Mouse (Mus musculus): Measurements from ENCODE around the gene Gm49345.
"Not testable (repeated sequence)": the region's sequence is repeated elsewhere in the genome, so short reads cannot be mapped to it uniquely, and the experiment has no call there.

Gm49345 gene

DNA sequence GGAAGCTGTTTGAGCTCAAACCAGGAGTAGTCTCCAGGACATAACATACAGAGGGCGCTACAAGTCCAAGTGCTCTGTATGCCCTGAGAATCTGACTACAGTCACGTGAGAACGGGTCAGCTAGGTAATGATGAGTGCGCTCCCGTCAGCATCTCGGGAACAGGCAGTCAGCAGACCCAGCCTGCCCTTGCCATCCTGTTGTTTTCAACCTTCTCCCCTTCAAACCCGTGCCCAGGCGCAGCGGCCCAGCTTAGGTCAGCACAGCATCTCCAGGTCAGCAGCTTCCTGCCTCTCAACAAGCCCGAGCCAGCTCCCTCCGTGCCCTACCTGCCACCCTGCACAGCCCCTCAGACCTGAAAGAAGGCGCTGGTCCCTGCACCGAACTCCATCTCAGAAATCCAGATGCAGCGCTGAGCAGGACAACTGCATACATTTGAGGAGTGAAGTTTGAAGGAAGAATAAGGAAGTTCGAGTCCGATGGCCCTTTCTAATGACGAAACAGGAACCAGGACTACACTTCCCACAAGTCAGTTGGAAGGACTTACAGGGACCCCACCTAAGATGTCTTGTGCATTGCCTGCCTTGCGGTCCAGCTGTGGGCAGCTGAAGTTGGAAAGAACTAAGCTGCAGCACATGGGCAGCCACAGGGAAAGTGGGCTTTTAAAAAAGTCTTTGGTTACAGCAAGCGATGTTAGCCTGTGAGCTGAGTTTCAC, at the start of gene Gm49345, which contains the start of gene Zfp729a:
TSS of gene Gm49345 (minus strand) at position 476 of the 714 bp plus-strand sequence.
TSS of gene Zfp729a (minus strand) at position 498 of the 714 bp plus-strand sequence.
- peak; percentile 72 to 78 for DNase-seq (ENCODE audit: low spot score in 2 of 2)

DNA sequence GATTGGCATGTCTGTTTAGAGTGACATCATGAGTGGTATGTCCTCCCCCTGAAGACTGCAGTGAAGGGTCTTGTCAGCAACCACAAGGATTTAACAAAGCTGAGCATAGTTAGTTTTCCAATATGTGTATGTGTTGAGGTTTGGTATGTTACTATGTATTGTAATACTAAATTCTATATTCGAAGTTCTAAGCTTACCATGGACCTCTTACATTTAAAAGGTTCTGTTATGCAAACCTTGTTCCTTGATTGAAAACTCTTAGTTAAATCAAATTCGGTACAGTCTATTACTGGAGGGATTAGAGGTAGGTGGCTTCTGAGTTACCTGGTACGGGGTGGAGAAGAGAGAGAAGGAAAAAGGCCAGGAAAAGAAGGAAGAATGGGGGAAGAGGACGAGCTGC, 49.4 kb upstream of the Gm49345 start, which contains the start of gene Zfp738:
TSS of gene Zfp738 (minus strand) at position 101 of the 400 bp plus-strand sequence.
- DNase-seq (ENCODE audit: low spot score in 2 of 2), result no peak

- DNase-seq (ENCODE audit: low spot score in 2 of 2), result not testable (repeated sequence)
Measured at GRCm38 (mm10) chr13:67683841-67684240, 46.3 kb upstream of the Gm49345 start.

DNA sequence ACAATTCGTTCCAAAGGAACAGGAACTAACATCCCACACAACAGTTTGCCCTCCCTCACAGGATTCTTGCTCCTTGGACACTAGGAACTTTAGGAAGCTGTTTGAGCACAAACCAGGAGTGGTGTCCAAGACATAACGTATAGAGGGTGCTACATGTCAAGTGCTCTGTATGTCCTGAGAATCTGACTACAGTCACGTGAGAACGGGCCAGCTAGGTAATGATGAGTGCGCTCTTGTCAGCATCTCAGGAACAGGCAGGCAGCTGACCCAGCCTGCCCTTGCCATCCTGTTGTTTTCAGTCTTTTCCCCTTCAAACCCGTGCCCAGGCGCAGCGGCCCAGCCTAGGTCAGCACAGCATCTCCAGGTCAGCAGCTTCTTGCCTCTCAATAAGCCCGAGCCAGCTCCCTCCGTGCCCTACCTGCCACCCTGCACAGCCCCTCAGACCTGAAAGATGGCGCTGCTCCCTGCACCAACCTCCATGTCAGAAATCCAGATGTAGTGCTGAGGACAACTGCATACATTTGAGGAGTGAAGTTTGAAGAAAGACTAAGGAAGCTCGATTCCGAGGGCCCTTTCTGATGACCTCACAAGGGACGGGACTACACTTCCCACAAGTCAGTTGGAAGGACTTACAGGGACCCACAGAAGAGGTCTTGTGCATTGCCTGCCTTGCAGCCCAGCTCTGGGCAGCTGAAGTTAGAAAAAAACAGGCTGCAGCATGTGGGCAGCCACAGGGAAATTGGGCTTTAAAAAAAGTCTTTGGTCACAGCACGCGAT, 45.6 kb upstream of the Gm49345 start:
- DNase-seq (ENCODE audit: low spot score in 2 of 2), result peak; percentile 75 to 77

GRCm38 (mm10) chr13:67674902-67675301, 37.3 kb upstream of the Gm49345 start:
- DNase-seq (ENCODE audit: low spot score in 2 of 2), result no peak

- DNase-seq (ENCODE audit: low spot score in 2 of 2), result no peak
Measured at GRCm38 (mm10) chr13:67652496-67652895, 14.9 kb upstream of the Gm49345 start.

GRCm38 (mm10) chr13:67610108-67610507, 27.5 kb downstream of the Gm49345 start:
- DNase-seq (ENCODE audit: low spot score in 2 of 2), result no peak

- DNase-seq (ENCODE audit: low spot score in 2 of 2), result peak; percentile 83
Measured at GRCm38 (mm10) chr13:67609066-67609876, 28.3 kb downstream of the Gm49345 start, which contains the start of gene Zfp729b. Gene Zfp729b, minus strand, starts transcription at chr13:67609707.

- no peak for DNase-seq (ENCODE audit: low spot score in 2 of 2)
Measured at GRCm38 (mm10) chr13:67572591-67573189, 64.9 kb downstream of the Gm49345 start.

GRCm38 (mm10) chr13:67553730-67554129, 83.8 kb downstream of the Gm49345 start, which contains the start of gene Zfp748:
Gene Zfp748, minus strand, starts transcription at chr13:67553830.
- DNase-seq (ENCODE audit: low spot score in 2 of 2), result no peak

DNA sequence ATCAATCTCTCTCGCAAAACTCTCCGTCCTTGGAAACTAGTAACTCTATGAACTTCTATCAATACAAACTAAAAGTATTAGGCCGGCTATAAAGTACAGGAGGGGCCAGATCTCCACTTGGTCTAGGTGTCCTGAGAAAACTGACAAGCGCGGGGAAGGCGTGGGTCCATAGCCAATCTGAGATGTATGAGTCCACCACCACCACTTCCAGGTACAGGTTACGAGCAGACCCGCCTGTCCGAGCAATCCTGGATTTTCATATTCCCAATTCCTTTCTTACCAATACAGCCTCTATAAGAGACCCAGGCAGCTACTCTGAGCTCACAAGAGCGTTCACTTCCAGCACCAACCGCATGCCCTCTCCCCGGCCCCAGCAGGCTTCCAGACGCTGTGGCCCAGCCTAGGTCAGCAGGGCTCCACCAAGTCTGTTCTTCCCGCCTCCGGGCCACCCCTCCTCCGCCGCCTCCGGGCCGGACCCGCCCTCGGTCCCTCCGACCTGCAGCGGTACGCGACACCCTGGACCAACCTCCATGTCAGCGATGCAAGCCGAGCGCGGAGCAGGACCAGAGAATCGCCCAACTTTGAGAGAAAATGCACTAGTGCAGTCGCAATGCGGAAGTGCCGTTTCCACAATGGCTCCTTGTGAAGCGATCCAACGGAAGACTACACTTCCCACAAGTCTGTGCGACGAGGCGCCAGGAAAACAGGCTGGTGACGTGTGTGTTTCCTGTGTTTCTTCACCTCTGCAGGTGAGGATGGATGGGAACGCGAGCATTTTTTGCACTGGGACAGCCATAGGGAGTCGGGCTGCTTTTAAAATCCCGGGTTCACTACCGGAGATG, 84.8 kb downstream of the Gm49345 start:
- peak; percentile 82 to 89 for DNase-seq (ENCODE audit: low spot score in 2 of 2)

GRCm38 (mm10) chr13:67545941-67546340, 91.6 kb downstream of the Gm49345 start:
- DNase-seq (ENCODE audit: low spot score in 2 of 2), result no peak

Measured in urinary bladder, adult 18-20 months (tissue).